Mouse (Mus musculus): Measurements from ENCODE around the gene Fanca. TPM values are rescaled to one million over a fixed set of nuclear protein-coding genes. Genes with fewer than 3 reads are reported as not detected.
A peak's percentile ranks its signal among the peaks of the same experiment; 100 is the strongest.

Fanca gene
- 5.7 and 7.8 TPM in 2 replicates for polyA plus RNA-seq (2015; fragmentation: Nextera tagmentation; extraction: Ambion mirVana)

GRCm38 (mm10) chr8:123318467-123318911 is at the start of gene Fanca:
Gene Fanca (minus strand): TSS chr8:123318576.
- 0 out of 2 replicates have a peak within 1 kb of the TSS, but pooled peaks have one; percentile 13 for H3K27ac ChIP-seq (ENCODE audit: low read depth, low read length)
- H3K9ac ChIP-seq (ENCODE audit: low read depth, low read length) = peak within 1 kb of the TSS; percentile 57
- H3K36me3 ChIP-seq (ENCODE audit: control insufficient read depth, insufficient read depth, low read length) = no peaks in the 10 kb centered on the region
- H3K4me3 ChIP-seq (ENCODE audit: low read length) = peak within 1 kb of the TSS; percentile 44
- under 1% methylated on average over 24 of the region's 24 CpGs for WGBS
- peak within 1 kb of the TSS; percentile 74 for H3K4me2 ChIP-seq (ENCODE audit: low read length)
- H3K9me3 ChIP-seq (ENCODE audit: control insufficient read depth, low read length) = no peaks in the 10 kb centered on the region
- H3K27me3 ChIP-seq (replicated peaks; ENCODE audit: control insufficient read depth, insufficient read depth, low read length) = no peaks in the 10 kb centered on the region
- peak; percentile 100 for ATAC-seq
- peaks cover 7% of the 10 kb centered on the region for H3K4me1 ChIP-seq (ENCODE audit: control insufficient read depth, insufficient read depth, low read depth, low read length)

DNA sequence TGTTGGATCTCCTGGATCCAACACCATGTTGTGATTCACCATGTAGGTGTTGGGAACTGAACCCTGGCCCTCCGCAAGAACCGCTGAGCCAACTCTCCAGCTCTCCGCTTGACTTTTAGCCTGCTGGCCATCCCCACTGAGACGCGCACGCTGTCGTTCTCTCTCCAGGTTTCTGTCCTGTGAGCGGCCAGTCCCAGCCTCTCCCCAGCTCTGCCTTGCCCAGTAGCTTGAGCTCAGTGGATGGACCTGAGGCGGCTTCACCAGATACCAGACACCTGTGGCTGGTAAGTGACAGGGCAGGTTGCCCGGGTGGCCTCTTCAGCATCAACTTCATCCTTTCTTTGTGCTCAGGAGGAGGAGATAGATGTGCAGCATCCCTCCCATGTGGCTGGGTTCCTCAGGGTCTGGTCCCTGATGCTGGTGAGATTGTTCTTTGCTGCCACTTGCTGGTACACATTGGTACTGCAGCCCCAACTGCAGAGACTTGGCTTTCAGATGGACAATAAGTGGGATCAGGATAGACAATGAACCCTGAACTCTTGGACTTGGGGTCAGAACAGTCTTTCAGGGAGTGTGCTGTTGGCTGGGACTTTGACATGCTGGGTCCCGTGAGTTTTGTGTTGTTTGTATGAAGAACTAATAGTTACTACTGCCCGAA is 42.8 kb upstream of the Fanca start:
- WGBS = 48% methylated on average over 12 of the region's 12 CpGs
- Histone ChIP-seq H3K27ac (ENCODE audit: low read depth, low read length) (peak overlapping the region; percentile 18; the same call in 1 of the 2 replicates), H3K4me3 (ENCODE audit: low read length) (no peak overlapping the region), H3K4me2 (ENCODE audit: low read length) (no peak overlapping the region), H3K4me1 (ENCODE audit: control insufficient read depth, insufficient read depth, low read depth, low read length) (no peaks in the 10 kb centered on the region; the same call in 1 of the 2 replicates), H3K9ac (ENCODE audit: low read depth, low read length) (0 out of 2 replicates have a peak overlapping the region, but pooled peaks have one; percentile 35), H3K27me3 (replicated peaks; ENCODE audit: control insufficient read depth, insufficient read depth, low read length) (no peaks in the 10 kb centered on the region), H3K9me3 (ENCODE audit: control insufficient read depth, low read length) (no peaks in the 10 kb centered on the region), H3K36me3 (ENCODE audit: control insufficient read depth, insufficient read depth, low read length) (peaks cover 23% of the 10 kb centered on the region)
- ATAC-seq = peak; percentile 54

DNA sequence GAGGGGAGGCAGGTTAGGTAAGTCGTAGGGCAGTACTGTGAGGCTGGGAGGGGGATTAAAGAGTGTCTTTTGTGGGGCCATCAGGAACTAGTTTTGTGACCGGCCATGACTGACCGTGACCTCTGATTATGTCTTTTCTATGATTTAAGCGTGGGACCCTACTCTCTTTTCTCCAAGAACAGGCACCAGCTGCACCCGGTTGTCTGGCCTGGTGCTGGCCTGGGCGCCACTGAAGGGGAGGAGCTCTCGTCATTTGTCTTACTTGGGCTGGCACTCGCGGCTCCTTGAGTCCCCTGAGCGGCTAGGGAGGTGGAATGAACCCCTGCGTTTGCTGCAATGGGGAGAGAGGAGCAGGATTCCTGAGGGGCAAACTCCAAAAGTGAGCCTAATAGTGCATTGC is 34.8 kb upstream of the Fanca start:
- no peaks in the 10 kb centered on the region; the same call in 1 of the 2 replicates for H3K4me1 ChIP-seq (ENCODE audit: control insufficient read depth, insufficient read depth, low read depth, low read length)
- H3K27me3 ChIP-seq (replicated peaks; ENCODE audit: control insufficient read depth, insufficient read depth, low read length) = no peaks in the 10 kb centered on the region
- no peak overlapping the region for H3K27ac ChIP-seq (ENCODE audit: low read depth, low read length)
- no peak overlapping the region for H3K4me3 ChIP-seq (ENCODE audit: low read length)
- ATAC-seq = no peak
- H3K9ac ChIP-seq (ENCODE audit: low read depth, low read length) = no peak overlapping the region
- H3K36me3 ChIP-seq (ENCODE audit: control insufficient read depth, insufficient read depth, low read length) = peaks cover 8% of the 10 kb centered on the region
- no peaks in the 10 kb centered on the region for H3K9me3 ChIP-seq (ENCODE audit: control insufficient read depth, low read length)
- 32% methylated on average over 11 of the region's 11 CpGs for WGBS
- no peak overlapping the region for H3K4me2 ChIP-seq (ENCODE audit: low read length)

GRCm38 (mm10) chr8:123352786-123353185 is 34.4 kb upstream of the Fanca start:
- no peaks in the 10 kb centered on the region for H3K9me3 ChIP-seq (ENCODE audit: control insufficient read depth, low read length)
- no peaks in the 10 kb centered on the region; the same call in 1 of the 2 replicates for H3K4me1 ChIP-seq (ENCODE audit: control insufficient read depth, insufficient read depth, low read depth, low read length)
- H3K9ac ChIP-seq (ENCODE audit: low read depth, low read length) = no peak overlapping the region
- H3K4me2 ChIP-seq (ENCODE audit: low read length) = no peak overlapping the region
- no peaks in the 10 kb centered on the region for H3K27me3 ChIP-seq (replicated peaks; ENCODE audit: control insufficient read depth, insufficient read depth, low read length)
- 56% methylated on average over 13 of the region's 13 CpGs for WGBS
- no peak overlapping the region for H3K4me3 ChIP-seq (ENCODE audit: low read length)
- no peak overlapping the region for H3K27ac ChIP-seq (ENCODE audit: low read depth, low read length)
- H3K36me3 ChIP-seq (ENCODE audit: control insufficient read depth, insufficient read depth, low read length) = peaks cover 8% of the 10 kb centered on the region
- peak; percentile 32; the same call in 1 of the 2 replicates for ATAC-seq

- no peaks in the 10 kb centered on the region for H3K27me3 ChIP-seq (replicated peaks; ENCODE audit: control insufficient read depth, insufficient read depth, low read length)
- no peak overlapping the region for H3K4me3 ChIP-seq (ENCODE audit: low read length)
- H3K36me3 ChIP-seq (ENCODE audit: control insufficient read depth, insufficient read depth, low read length) = peaks cover 4% of the 10 kb centered on the region; the same call in 1 of the 2 replicates
- no peak for ATAC-seq
- H3K9me3 ChIP-seq (ENCODE audit: control insufficient read depth, low read length) = no peaks in the 10 kb centered on the region
- no peak overlapping the region for H3K4me2 ChIP-seq (ENCODE audit: low read length)
- H3K4me1 ChIP-seq (ENCODE audit: control insufficient read depth, insufficient read depth, low read depth, low read length) = no peaks in the 10 kb centered on the region; the same call in 1 of the 2 replicates
- WGBS = 91% methylated on average over 12 of the region's 12 CpGs
- H3K9ac ChIP-seq (ENCODE audit: low read depth, low read length) = no peak overlapping the region
- H3K27ac ChIP-seq (ENCODE audit: low read depth, low read length) = no peak overlapping the region
Measured at GRCm38 (mm10) chr8:123352118-123352517, 33.7 kb upstream of the Fanca start.

- Histone ChIP-seq H3K9ac (ENCODE audit: low read depth, low read length) (no peak overlapping the region), H3K9me3 (ENCODE audit: control insufficient read depth, low read length) (no peaks in the 10 kb centered on the region), H3K27ac (ENCODE audit: low read depth, low read length) (no peak overlapping the region), H3K36me3 (ENCODE audit: control insufficient read depth, insufficient read depth, low read length) (no peaks in the 10 kb centered on the region), H3K27me3 (replicated peaks; ENCODE audit: control insufficient read depth, insufficient read depth, low read length) (no peaks in the 10 kb centered on the region), H3K4me1 (ENCODE audit: control insufficient read depth, insufficient read depth, low read depth, low read length) (no peaks in the 10 kb centered on the region; the same call in 1 of the 2 replicates), H3K4me3 (ENCODE audit: low read length) (no peak overlapping the region), H3K4me2 (ENCODE audit: low read length) (no peak overlapping the region)
- ATAC-seq = no peak
- 94% methylated on average over 4 of the region's 4 CpGs for WGBS
Measured at GRCm38 (mm10) chr8:123349073-123349472, 30.7 kb upstream of the Fanca start.

DNA sequence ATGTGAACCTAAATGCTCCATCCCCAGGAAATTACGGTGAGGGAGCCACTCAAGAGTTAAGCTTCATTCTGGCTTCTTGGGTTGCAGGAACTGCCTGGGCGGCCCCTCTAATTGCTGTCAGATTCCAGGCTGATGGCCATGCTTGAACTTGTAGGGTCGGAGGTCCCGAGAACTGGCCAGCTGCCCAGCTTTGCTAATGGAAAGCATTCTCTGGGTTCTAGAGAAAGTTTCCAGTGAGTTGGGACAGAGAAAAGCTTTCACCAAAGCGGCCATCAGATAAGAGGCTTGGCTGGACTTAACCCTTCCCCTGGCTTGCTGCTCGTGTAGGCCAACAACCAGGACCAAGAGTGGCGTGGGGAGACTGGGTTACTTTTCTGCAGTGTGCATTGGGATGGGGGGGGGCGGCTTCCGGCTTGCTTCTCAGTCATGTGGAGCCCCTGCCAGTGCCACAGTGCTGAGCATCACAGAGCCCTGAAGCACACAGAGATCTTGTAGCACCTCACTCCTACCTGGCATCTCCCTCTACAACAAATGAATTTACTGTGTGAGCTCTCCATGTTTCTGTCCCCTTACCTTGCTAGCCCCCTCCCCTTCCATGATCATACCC is 30.0 kb upstream of the Fanca start:
- Histone ChIP-seq H3K4me2 (ENCODE audit: low read length) (no peak overlapping the region), H3K4me3 (ENCODE audit: low read length) (no peak overlapping the region), H3K36me3 (ENCODE audit: control insufficient read depth, insufficient read depth, low read length) (no peaks in the 10 kb centered on the region), H3K9me3 (ENCODE audit: control insufficient read depth, low read length) (no peaks in the 10 kb centered on the region), H3K27ac (ENCODE audit: low read depth, low read length) (no peak overlapping the region), H3K4me1 (ENCODE audit: control insufficient read depth, insufficient read depth, low read depth, low read length) (no peaks in the 10 kb centered on the region; the same call in 1 of the 2 replicates), H3K27me3 (replicated peaks; ENCODE audit: control insufficient read depth, insufficient read depth, low read length) (no peaks in the 10 kb centered on the region), H3K9ac (ENCODE audit: low read depth, low read length) (no peak overlapping the region)
- ATAC-seq = peak; percentile 31; the same call in 1 of the 2 replicates
- WGBS = 54% methylated on average over 9 of the region's 9 CpGs

DNA sequence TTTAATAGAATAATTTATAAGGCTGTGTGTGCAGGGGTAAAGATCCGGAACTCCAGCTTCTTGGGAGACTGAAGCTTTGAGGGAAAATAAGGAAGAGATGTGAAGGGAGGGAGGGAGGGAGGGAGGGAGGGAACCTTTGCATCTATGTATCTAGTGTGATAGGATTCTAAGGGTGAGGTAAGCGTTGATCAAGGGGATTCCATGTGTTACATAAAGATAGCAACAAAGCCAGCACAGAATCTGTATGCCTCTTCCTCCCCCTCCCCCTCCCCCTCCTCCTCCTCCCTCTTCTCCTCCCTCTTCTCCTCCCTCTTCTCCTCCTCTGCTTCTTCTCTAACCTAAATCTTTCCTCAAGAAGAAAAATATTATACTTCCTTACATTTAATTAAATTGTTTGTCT is 28.9 kb upstream of the Fanca start:
- Histone ChIP-seq H3K4me3 (ENCODE audit: low read length) (no peak overlapping the region), H3K9me3 (ENCODE audit: control insufficient read depth, low read length) (no peaks in the 10 kb centered on the region), H3K4me2 (ENCODE audit: low read length) (no peak overlapping the region), H3K27me3 (replicated peaks; ENCODE audit: control insufficient read depth, insufficient read depth, low read length) (no peaks in the 10 kb centered on the region), H3K27ac (ENCODE audit: low read depth, low read length) (no peak overlapping the region), H3K4me1 (ENCODE audit: control insufficient read depth, insufficient read depth, low read depth, low read length) (no peaks in the 10 kb centered on the region; the same call in 1 of the 2 replicates), H3K9ac (ENCODE audit: low read depth, low read length) (no peak overlapping the region), H3K36me3 (ENCODE audit: control insufficient read depth, insufficient read depth, low read length) (no peaks in the 10 kb centered on the region)
- WGBS = 81% methylated on average over 2 of the region's 2 CpGs
- ATAC-seq = no peak

DNA sequence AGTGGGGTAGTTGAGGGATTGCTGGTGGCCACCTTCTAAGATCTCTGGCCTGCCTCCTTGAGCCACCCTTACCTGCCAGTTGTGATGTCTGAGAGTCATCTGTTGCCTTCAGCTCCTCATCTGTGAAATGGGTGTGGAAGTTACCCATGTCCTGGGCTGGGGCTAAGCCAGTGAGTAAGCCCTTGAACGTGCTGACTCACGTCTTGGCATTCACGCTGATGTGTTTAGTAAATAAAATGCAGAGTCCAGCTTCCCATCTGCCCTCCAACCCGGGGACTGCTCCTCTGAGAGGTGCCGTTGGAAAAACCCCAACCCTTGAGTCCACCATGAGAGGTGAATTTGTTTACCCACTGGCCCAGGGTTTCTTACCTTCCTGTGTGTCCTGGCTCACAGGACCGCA is 27.5 kb upstream of the Fanca start:
- Histone ChIP-seq H3K36me3 (ENCODE audit: control insufficient read depth, insufficient read depth, low read length) (no peaks in the 10 kb centered on the region), H3K27me3 (replicated peaks; ENCODE audit: control insufficient read depth, insufficient read depth, low read length) (no peaks in the 10 kb centered on the region), H3K4me3 (ENCODE audit: low read length) (no peak overlapping the region), H3K4me1 (ENCODE audit: control insufficient read depth, insufficient read depth, low read depth, low read length) (no peaks in the 10 kb centered on the region; the same call in 1 of the 2 replicates), H3K27ac (ENCODE audit: low read depth, low read length) (no peak overlapping the region), H3K4me2 (ENCODE audit: low read length) (no peak overlapping the region), H3K9me3 (ENCODE audit: control insufficient read depth, low read length) (no peaks in the 10 kb centered on the region), H3K9ac (ENCODE audit: low read depth, low read length) (no peak overlapping the region)
- ATAC-seq = no peak
- 89% methylated on average over 6 of the region's 6 CpGs for WGBS

All from hindbrain, embryonic 16.5 days (tissue).